8 mouse cellular contexts compared by ENCODE assay signal in the genomic region with DNA sequence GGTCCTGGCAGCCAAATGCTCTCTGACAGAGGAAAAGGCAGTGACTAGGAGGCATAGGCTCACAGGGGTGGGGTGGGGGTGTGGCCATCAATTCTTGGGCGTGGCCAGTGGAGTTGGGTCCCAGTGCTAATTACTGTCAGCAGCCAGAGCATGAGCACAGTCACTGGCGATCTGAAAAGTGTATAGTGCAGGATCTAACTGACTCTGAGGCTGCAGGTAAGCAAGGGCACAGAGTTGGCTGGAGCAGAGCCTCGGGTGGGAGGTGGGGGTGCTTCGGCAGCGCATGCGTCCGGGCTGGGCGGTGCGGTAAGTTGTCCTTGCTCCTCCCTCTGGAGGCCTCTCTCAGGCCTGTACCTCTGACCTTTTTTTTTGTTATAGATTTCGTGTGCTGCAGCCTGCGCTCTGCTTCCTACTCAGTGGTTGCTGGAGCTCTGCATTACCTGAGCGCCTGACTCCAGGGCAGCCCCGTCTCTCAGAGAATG. TPM values are rescaled to one million over a fixed set of nuclear protein-coding genes. Genes with fewer than 3 reads are reported as not detected.
DNase-seq lines count a peak whose midpoint lies in the region; ATAC-seq and TF ChIP-seq lines count a peak whose summit lies in the region.

A gene (plus strand): TSS at position 146 of the 482 bp plus-strand sequence.

- peak; percentile 75 for ATAC-seq in forebrain, postnatal 0 days
- ATAC-seq in hindbrain, embryonic 13.5 days (ENCODE audit: low FRiP score) = peak; percentile 72
- 0 out of 2 replicates have a peak, but pooled peaks have one; percentile 31 for ATAC-seq in monocyte, adult 5-6 weeks (replicated peaks; ENCODE audit: insufficient number of reproducible peaks, low FRiP score, low TSS enrichment, poor library complexity, severe bottlenecking)

- TF ChIP-seq CTCF in cerebellum, adult 2 months (IDR thresholded peaks at IDR 0.05; ENCODE audit: borderline replicate concordance, insufficient read depth, low read depth, low read length) = no peak
- no peak for TF ChIP-seq CTCF in forebrain, postnatal 0 days (IDR thresholded peaks at IDR 0.05; ENCODE audit: low read depth)
- TF ChIP-seq CTCF in liver, adult 2 months (IDR thresholded peaks at IDR 0.05; ENCODE audit: low read depth, low read length) = no peak
- no peak for TF ChIP-seq CTCF in thymus, adult 2 months (IDR thresholded peaks at IDR 0.05; ENCODE audit: borderline replicate concordance, control insufficient read depth, extremely low read depth, insufficient read depth, low read length, poor library complexity)

- WGBS in cerebellum, adult 2 months = 3% methylated on average over 13 of the region's 13 CpGs
- WGBS in forebrain, postnatal 0 days = 7% methylated on average over 13 of the region's 13 CpGs
- 10% methylated on average over 13 of the region's 13 CpGs for WGBS in hindbrain, embryonic 13.5 days
- WGBS in liver, adult 2 months = 15% methylated on average over 13 of the region's 13 CpGs
- 5% methylated on average over 13 of the region's 13 CpGs for WGBS in thymus, adult 2 months

- no peaks in the 10 kb centered on the region for H3K9me3 ChIP-seq in forebrain, postnatal 0 days (ENCODE audit: low read length)
- no peaks in the 10 kb centered on the region for H3K9me3 ChIP-seq in hindbrain, embryonic 13.5 days

- peak within 1 kb of the TSS; percentile 60 for H3K4me3 ChIP-seq in cerebellum, adult 2 months (replicated peaks; ENCODE audit: insufficient read depth, low read depth, low read length)
- H3K4me3 ChIP-seq in forebrain, postnatal 0 days (ENCODE audit: low read depth, low read length) = peak within 1 kb of the TSS; percentile 22
- H3K4me3 ChIP-seq in hindbrain, embryonic 13.5 days = peak within 1 kb of the TSS; percentile 37
- peak within 1 kb of the TSS; percentile 59 for H3K4me3 ChIP-seq in liver, adult 2 months (ENCODE audit: insufficient read depth, low read depth, low read length)
- peak within 1 kb of the TSS; percentile 41 for H3K4me3 ChIP-seq in thymus, adult 2 months (ENCODE audit: control insufficient read depth, insufficient read depth, low read length)

- H3K9ac ChIP-seq in forebrain, postnatal 0 days = peak within 1 kb of the TSS; percentile 19
- peak within 1 kb of the TSS; percentile 39; the same call in 1 of the 2 replicates for H3K9ac ChIP-seq in hindbrain, embryonic 13.5 days
- H3K9ac ChIP-seq in liver, adult 2 months (ENCODE audit: low read depth, low read length) = peak within 1 kb of the TSS; percentile 62

- H3K27ac ChIP-seq in cerebellum, adult 2 months (ENCODE audit: insufficient read depth, low read length) = no peak within 1 kb of the TSS
- H3K27ac ChIP-seq in forebrain, postnatal 0 days (ENCODE audit: low read depth, low read length) = no peak within 1 kb of the TSS
- H3K27ac ChIP-seq in hindbrain, embryonic 13.5 days = no peak within 1 kb of the TSS
- H3K27ac ChIP-seq in liver, adult 2 months (replicated peaks; ENCODE audit: insufficient read depth, low read depth, low read length) = peak within 1 kb of the TSS; percentile 80
- H3K27ac ChIP-seq in thymus, adult 2 months (ENCODE audit: control insufficient read depth, insufficient read depth, low read length) = no peak within 1 kb of the TSS

- DNase-seq in NIH3T3 (ENCODE audit: low read depth) = peak; percentile 53
- peak; percentile 44 to 45 for DNase-seq in cerebellum, adult 2 months
- peak; percentile 40 for DNase-seq in forebrain, postnatal 0 days
- peak; percentile 75 for DNase-seq in liver, adult 2 months (ENCODE audit: extremely low read depth, low read depth, low spot score)
- peak; percentile 41 for DNase-seq in thymus, adult 2 months
- no peak for DNase-seq in left cerebral cortex, adult 11 months (ENCODE audit: low spot score)

- no peaks in the 10 kb centered on the region for H3K27me3 ChIP-seq in cerebellum, adult 2 months (ENCODE audit: control insufficient read depth, insufficient read depth, low read length)
- no peaks in the 10 kb centered on the region for H3K27me3 ChIP-seq in forebrain, postnatal 0 days (ENCODE audit: insufficient read depth, low read length)
- no peaks in the 10 kb centered on the region for H3K27me3 ChIP-seq in hindbrain, embryonic 13.5 days
- no peaks in the 10 kb centered on the region for H3K27me3 ChIP-seq in liver, adult 2 months (ENCODE audit: control insufficient read depth, insufficient read depth, low read length)
- H3K27me3 ChIP-seq in thymus, adult 2 months (ENCODE audit: control insufficient read depth, insufficient read depth, low read length) = no peaks in the 10 kb centered on the region

- no peaks in the 10 kb centered on the region for H3K79me2 ChIP-seq in liver, adult 2 months (ENCODE audit: control insufficient read depth, insufficient read depth, low read length)

- H3K4me2 ChIP-seq in forebrain, postnatal 0 days (ENCODE audit: low read depth) = peak within 1 kb of the TSS; percentile 47
- H3K4me2 ChIP-seq in hindbrain, embryonic 13.5 days = peak within 1 kb of the TSS; percentile 61

- no peaks in the 10 kb centered on the region for H3K4me1 ChIP-seq in cerebellum, adult 2 months (ENCODE audit: control insufficient read depth, insufficient read depth, low read length)
- no peaks in the 10 kb centered on the region for H3K4me1 ChIP-seq in forebrain, postnatal 0 days (ENCODE audit: insufficient read depth)
- peaks cover 4% of the 10 kb centered on the region for H3K4me1 ChIP-seq in hindbrain, embryonic 13.5 days (replicated peaks)
- no peaks in the 10 kb centered on the region; the same call in 1 of the 2 replicates for H3K4me1 ChIP-seq in liver, adult 2 months (ENCODE audit: control insufficient read depth, insufficient read depth, low read length)
- peaks cover 4% of the 10 kb centered on the region; the same call in 1 of the 2 replicates for H3K4me1 ChIP-seq in thymus, adult 2 months (replicated peaks; ENCODE audit: control insufficient read depth, insufficient read depth, low read length)

- no peak for TF ChIP-seq POLR2A in cerebellum, adult 2 months (IDR thresholded peaks at IDR 0.05; ENCODE audit: borderline replicate concordance, insufficient read depth, low read length)
- no peak for TF ChIP-seq POLR2A in liver, adult 2 months (IDR thresholded peaks at IDR 0.05; ENCODE audit: extremely low read depth, insufficient read depth, low read length)
- TF ChIP-seq POLR2A in thymus, adult 2 months (IDR thresholded peaks at IDR 0.05; ENCODE audit: control insufficient read depth, extremely low read depth, insufficient read depth, low read length, poor library complexity) = no peak

- no peaks in the 10 kb centered on the region for H3K36me3 ChIP-seq in forebrain, postnatal 0 days (ENCODE audit: insufficient read depth)
- H3K36me3 ChIP-seq in hindbrain, embryonic 13.5 days = no peaks in the 10 kb centered on the region
- no peaks in the 10 kb centered on the region for H3K36me3 ChIP-seq in liver, adult 2 months (ENCODE audit: control insufficient read depth, insufficient read depth, low read length)
- no peaks in the 10 kb centered on the region for H3K36me3 ChIP-seq in thymus, adult 2 months (ENCODE audit: control insufficient read depth, insufficient read depth, low read length)

RNA-seq across cellular contexts. Expression of the gene that starts here (rescaled TPM):
- polyA plus RNA-seq in cerebellum, adult 2 months (2012; rRNA removed) = 10.6 and 11.4 TPM in 2 replicates
- total RNA-seq in forebrain, postnatal 0 days (2014; rRNA removed) = 1.5 TPM in 1 of 2 replicates, not detected in the other
- polyA plus RNA-seq in forebrain, postnatal 0 days (2015; fragmentation: Nextera tagmentation; extraction: Ambion mirVana) = 1.5 and 1.6 TPM in 2 replicates
- polyA plus RNA-seq in hindbrain, embryonic 13.5 days (2015; fragmentation: Nextera tagmentation; extraction: Ambion mirVana) = 0.87 and 2.8 TPM in 2 replicates
- 9.5 and 20.7 TPM in 2 replicates for total RNA-seq in liver, adult 2 months (2014; rRNA removed)
- polyA plus RNA-seq in liver, adult 2 months (2012; rRNA removed) = 17.7 and 28.1 TPM in 2 replicates
- total RNA-seq in monocyte, adult 5-6 weeks (2017) = 2.6 to 7.2 TPM in 2 of 3 replicates, not detected in the other
- polyA plus RNA-seq in thymus, adult 2 months (2012; rRNA removed) = 2.0 and 2.4 TPM in 2 replicates
